Mouse (Mus musculus): ENCODE data around the gene Prcd.

- TF ChIP-seq CTCF (conservative IDR thresholded peaks at IDR 0.05; ENCODE audit: insufficient read depth, insufficient read length, low read depth, low read length) (no peak), POLR2A (IDR thresholded peaks at IDR 0.05; ENCODE audit: low read depth, low read length) (no peak)
Measured at GRCm38 (mm10) chr11:116632962-116633361, 20.4 kb upstream of the Prcd start.

All from kidney, adult 2 months (tissue).